Mouse (Mus musculus): ENCODE results near the gene Adamts17. TPM values are rescaled to one million over a fixed set of nuclear protein-coding genes. Genes with fewer than 3 reads are reported as not detected.

The Adamts17 gene
- polyA plus RNA-seq, 1 experiment: not detected

- TF ChIP-seq GATA1 (IDR thresholded peaks at IDR 0.05; ENCODE audit: low read length): no peak
These were observed 186.9 kb downstream of the Adamts17 start for GRCm38 (mm10) chr7:67026114-67027070.

GRCm38 (mm10) chr7:67027216-67027615, 187.7 kb downstream of the Adamts17 start:
- no peak for TF ChIP-seq GATA1 (IDR thresholded peaks at IDR 0.05; ENCODE audit: low read length)

GRCm38 (mm10) chr7:67027696-67028095, 188.2 kb downstream of the Adamts17 start:
- TF ChIP-seq GATA1 (IDR thresholded peaks at IDR 0.05; ENCODE audit: low read length): no peak

- no peak for TF ChIP-seq GATA1 (IDR thresholded peaks at IDR 0.05; ENCODE audit: low read length)
These were observed 189.4 kb downstream of the Adamts17 start for GRCm38 (mm10) chr7:67028902-67029301.

GRCm38 (mm10) chr7:67029481-67029880, 189.9 kb downstream of the Adamts17 start:
- TF ChIP-seq GATA1 (IDR thresholded peaks at IDR 0.05; ENCODE audit: low read length): no peak

GRCm38 (mm10) chr7:67031284-67031683, 191.7 kb downstream of the Adamts17 start:
- no peak for TF ChIP-seq GATA1 (IDR thresholded peaks at IDR 0.05; ENCODE audit: low read length)

GRCm38 (mm10) chr7:67032616-67033015, 193.1 kb downstream of the Adamts17 start:
- TF ChIP-seq GATA1 (IDR thresholded peaks at IDR 0.05; ENCODE audit: low read length): no peak

GRCm38 (mm10) chr7:67034369-67034768, 194.8 kb downstream of the Adamts17 start:
- TF ChIP-seq GATA1 (IDR thresholded peaks at IDR 0.05; ENCODE audit: low read length): no peak

- no peak for TF ChIP-seq GATA1 (IDR thresholded peaks at IDR 0.05; ENCODE audit: low read length)
These were observed 195.7 kb downstream of the Adamts17 start for GRCm38 (mm10) chr7:67035246-67035645.

GRCm38 (mm10) chr7:67035661-67036060, 196.1 kb downstream of the Adamts17 start:
- no peak for TF ChIP-seq GATA1 (IDR thresholded peaks at IDR 0.05; ENCODE audit: low read length)

GRCm38 (mm10) chr7:67036502-67037485, 197.3 kb downstream of the Adamts17 start:
- no peak for TF ChIP-seq GATA1 (IDR thresholded peaks at IDR 0.05; ENCODE audit: low read length)

GRCm38 (mm10) chr7:67037726-67038520, 198.4 kb downstream of the Adamts17 start:
- no peak for TF ChIP-seq GATA1 (IDR thresholded peaks at IDR 0.05; ENCODE audit: low read length)

- no peak for TF ChIP-seq GATA1 (IDR thresholded peaks at IDR 0.05; ENCODE audit: low read length)
These were observed 199.6 kb downstream of the Adamts17 start for GRCm38 (mm10) chr7:67039143-67039542.

- TF ChIP-seq GATA1 (IDR thresholded peaks at IDR 0.05; ENCODE audit: low read length): no peak
These were observed 200.3 kb downstream of the Adamts17 start for GRCm38 (mm10) chr7:67039861-67040260.

- no peak for TF ChIP-seq GATA1 (IDR thresholded peaks at IDR 0.05; ENCODE audit: low read length)
These were observed 202.2 kb downstream of the Adamts17 start for GRCm38 (mm10) chr7:67041685-67042084.

All from G1E-ER4 (cell line).